Mouse (Mus musculus) heart, adult 9 months (tissue): ENCODE measurements around the gene Bace2.

Source experiments
- DNase-seq, 2 experiments: peaks; one replicate each; pipeline ENCODE4 v3.0.0; 2022; ENCODE audit warnings: low spot score in 2 of 2

Bace2 gene

DNA sequence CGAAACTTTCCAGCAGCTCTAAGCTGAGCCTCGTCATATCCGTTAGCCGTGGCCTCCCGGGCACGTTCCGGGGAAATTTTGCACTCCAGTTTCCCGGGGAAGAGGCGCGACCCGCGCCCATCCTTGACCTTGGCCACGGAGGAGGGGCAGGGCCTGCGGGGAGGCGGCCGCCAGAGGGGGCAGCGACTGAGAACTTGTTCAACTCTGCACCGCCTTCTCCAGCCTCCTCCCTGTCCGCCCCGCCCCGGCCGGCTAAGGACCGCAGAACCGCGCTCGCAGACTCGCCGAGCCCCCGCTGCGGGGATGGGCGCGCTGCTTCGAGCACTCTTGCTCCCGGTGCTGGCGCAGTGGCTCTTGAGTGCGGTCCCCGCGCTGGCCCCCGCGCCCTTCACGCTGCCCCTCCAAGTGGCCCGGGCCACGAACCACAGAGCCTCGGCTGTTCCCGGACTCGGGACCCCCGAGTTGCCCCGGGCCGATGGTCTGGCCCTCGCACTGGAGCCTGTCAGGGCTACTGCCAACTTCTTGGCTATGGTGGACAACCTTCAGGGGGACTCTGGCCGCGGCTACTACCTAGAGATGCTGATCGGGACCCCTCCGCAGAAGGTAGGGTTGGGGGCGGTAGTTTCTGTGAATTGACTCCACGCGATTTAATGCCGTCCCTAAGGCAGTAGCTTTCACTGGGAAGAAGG is at the start of gene Bace2:
Gene Bace2 (plus strand): TSS at position 244 of the 689 bp plus-strand sequence.
- peak; percentile 80 to 82 for DNase-seq

DNA sequence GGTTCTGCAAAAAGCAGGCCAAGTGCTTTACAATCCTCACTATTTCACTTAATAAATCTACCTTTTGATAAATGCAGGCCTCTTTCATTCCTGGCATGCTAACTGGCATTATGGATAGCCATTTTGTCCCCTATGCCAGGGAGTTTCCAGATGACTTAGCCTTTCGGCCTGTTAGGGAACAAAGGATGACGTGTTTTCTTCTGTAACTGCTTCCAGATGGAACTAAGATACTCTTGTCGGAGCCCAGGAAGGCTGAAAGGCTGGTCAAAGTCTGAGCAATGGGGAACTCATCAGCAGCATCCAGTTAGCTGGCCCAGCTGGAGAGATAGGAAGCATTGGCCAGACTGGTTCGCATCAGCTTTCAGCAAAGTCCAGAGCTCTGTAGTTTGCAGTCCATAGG is 48.9 kb upstream of the Bace2 start:
- no peak for DNase-seq

DNA sequence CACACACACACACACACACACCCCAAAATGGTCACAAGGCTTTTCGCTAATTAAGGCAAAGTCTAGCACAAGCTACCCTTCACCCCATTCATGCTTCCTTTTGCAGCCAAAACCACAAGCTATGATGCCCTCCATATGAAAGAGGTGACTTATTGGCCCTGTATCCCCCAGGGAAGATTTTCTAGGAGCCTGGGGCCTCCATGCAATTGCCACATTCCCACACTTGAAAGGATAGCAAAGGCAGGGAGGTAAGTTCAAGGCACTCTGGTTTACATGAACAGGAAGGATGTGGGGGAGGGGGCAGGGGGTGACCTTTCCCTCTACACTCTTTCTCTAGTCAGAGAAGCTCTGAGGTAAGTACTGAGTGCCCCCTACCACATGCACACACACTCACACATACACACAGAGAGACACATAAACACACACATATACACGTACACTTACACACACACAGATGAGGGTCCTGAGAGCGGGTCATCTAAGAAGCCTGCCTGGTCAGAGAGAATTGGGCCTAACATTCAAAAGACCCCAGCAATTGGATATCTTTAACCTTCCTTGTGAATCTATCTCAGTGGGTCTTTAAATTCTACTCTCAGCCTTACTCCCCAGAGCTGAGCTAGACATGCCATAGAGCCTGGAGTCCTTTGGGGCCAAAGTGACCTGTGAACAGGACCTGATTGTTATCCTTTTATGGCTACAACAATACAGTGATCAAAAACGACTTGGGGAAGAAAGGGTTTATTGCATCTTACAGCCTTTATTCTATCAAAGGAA is 46.6 kb upstream of the Bace2 start:
- DNase-seq, result no peak

DNA sequence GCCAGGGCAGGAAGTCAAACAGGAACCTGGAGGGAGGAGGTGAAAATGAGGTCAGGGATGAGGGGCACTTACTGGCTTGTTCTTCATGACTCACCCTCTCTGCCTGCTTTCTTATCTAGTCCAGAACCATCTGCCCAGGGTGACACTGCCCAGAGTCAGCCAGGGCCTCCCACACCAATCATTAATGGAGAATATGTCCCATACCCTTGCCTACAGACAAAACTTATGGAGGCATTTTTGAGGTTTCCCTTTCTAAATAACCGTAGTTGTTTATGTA is 46.0 kb upstream of the Bace2 start:
- DNase-seq, result no peak

DNA sequence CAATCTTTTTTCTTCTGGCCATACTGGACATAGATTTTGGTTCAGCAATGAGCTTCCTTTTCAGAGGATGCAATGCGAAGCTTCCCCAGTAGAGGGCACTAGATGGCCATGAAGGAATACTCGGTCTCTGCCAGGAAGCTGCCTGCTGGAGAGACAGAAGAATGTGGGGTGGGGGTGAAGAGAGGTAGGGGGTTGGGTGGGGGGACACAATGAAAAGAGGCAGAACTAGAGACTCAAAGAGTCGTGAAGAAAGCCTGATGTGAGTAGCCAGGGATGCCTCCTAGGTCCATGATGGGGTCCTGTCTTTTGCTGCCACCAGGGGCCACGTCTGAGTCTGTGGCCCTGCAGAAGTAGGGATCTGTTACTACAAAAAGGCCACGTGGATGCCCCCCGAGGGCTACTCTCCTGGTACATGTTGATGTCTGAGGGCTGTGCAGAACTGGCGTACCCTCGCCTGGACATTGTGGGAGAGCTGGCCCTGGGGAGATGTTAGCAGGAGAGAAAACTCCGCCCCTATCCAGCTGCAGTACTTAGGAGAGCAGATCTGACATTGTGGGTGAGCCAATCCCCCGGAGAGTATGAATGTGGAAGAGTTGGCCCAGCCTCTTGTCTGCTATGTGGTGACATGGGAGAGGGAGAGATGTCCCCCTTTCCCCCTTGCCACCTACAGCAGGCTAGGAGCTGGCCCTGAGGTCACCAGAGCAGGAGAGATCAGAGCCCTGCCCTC is 43.4 kb upstream of the Bace2 start:
- DNase-seq, result peak in 1 of 2 experiments; percentile 63

DNA sequence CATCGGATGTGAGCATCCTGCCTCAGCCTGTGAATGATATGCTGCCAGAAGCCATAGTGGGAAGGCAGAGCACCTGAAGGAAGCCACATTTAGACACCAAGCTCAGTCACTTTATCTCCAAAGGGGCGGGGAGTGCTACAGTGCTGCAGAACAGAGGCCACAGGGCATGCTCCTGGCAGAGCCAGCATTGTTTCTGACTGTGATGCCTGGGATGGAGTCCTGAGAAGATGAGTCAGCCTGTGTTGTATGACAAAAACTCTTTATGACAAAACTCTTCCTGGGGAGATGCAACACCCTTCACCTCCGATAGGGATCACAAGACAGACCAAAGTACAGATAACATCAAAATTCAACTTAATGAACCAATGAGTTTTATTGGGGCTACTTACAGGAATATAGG is 35.0 kb upstream of the Bace2 start:
- DNase-seq, result no peak

DNA sequence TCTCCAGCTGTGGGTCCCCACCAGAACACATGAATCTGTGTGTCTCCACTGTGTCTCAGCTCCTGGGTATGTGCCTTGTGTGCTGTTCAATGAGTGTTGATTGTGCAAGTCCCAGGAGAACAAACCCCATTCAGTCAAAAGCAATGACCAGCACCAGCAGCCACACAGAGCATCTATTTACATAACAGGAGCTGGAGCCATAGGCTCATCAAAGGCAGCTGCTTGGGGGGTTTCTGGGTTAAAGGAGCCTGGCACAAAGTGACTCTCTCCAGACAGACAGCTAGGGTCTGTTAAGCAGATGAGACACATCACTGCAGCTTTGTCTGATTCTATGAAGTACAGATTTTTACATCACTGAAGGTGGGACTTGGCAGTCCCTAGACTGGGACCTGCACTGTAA is 33.9 kb upstream of the Bace2 start:
- DNase-seq, result no peak

DNA sequence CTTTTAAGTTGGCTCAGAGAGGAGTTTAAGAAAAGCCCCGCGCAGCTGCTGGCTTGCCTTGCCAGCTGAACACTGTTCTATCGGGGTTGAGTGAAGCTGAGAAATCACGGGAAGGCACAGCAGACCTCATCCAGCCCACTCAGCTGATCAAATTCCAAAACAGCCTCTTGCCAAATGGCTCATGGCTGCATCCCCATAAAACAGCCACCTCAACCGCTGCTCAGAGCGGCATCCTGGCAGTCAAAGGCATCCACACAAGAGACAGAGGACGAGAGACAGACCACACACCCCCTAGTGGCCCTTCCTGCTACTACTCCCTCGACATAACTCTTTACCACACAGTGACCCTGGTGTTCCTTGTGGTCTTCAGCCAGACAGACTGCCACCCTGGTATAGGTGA is 30.6 kb upstream of the Bace2 start:
- DNase-seq, result no peak

DNA sequence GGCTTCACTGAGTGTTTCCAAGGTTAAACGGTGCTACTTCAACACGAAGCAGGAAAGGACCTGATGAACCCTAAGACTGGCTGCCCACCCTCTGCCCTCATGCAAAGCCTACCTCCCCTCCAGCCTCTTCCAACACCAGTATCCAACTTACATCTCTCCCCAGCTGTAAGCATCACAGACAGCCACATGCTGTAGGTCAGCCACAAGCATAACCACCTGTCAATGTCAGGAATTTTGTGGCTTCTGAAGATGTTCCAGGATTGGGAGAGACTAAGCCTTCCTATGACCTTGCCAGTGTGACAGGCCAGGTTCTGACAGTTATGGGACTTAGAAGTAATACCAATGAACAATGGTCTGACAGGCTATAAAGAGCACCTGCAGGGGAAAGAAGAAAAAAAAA is 27.9 kb upstream of the Bace2 start:
- DNase-seq, result no peak

DNA sequence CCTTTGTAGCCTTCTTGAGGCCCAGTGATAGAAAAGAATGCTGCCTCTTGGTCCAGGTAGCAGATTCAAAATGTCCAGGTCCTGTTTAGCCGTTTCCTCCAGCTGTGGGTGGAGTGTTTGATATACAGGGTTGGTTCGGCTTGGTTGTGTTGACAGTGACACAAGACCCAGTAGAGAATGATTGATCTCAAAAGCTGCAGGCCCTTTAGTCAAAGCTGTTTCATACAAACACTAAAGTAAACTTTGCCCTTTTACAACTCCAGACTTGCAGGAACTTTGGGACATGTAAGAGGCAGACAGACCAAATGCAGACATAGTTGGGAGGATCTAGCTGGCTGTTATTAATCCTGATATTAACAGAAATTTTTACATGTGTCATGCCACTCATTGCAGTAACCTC is 3.5 kb upstream of the Bace2 start:
- no peak for DNase-seq

DNA sequence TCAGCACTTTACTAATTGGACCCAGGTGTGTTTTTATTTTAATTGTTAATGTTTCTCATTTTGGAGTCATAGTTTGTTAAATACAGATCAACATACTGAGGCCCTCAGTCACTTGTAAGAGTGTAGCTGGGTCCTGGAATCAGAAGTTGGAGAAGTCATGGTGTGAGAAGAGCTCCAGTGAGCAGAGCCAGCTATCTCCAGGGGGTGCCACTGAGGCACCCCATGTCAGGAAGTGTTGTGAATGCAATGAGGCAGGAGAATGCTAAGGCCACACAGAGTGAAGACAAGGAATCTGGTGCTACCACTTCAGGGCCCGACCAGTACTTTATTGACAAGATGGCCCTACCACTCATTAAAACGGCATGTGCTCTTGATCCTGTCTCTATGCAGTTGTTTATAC is 1.9 kb upstream of the Bace2 start:
- no peak for DNase-seq

DNA sequence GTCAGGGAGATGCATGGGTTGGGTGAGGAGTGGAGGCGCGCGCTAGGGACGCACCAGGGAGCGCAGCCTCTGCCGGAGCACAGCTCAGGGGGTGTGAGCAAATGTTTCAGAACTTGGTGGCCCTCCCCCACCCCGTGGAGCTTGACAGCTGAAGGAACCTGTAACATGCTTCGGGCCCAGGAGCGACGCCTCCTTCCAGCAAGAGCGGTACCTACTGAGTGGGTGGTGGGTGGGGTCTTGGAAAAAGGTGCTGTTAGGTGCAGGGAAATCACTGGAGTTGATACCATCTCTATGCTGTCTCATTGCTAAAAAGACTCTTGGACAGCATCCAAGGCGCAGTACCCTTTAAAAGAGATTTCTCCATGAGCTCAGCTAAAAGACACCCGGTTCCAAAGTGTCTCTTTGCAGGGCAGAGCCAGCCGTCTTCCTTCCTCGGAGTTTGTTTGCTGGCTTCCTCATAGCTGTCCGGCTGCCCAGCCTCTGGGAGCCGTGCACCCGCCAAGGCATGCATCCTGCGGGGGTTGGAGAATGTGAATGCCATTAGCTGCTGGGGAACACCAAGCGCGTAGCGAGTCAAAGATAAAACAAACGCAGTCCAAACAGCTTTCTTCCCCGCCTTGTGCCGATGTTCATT is 763 bp downstream of the Bace2 start:
- peak; percentile 59 to 60 for DNase-seq

DNA sequence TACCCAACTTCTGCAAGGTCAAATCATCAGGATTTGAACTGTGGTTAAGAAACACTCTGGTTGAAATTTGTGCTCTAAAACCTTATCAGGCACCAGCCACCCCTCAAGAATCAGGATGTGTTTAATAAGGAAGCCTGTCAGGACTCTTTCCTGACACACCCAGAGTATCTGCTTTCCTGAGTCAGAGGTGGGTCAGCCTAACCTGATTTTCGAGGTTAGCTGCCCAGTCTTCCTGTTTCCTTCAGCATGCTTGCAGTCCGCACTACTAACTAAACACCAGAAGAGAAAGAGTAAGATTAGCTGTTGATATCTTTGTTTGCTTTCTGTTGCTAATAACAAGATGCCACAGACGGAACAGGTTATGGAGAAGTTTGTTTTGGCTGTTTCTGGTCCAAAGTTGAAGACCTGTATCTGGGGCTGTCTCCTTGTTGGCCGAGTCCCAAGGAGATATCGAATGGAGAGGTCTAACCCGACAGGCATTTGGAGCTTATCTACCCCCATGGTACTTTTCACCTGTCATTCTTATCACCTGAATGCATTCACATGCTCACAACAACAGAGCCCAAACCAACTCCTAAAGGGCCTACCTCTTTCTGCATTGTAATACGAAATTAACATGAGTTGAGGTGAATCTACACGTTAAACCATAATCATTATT is 5.8 kb downstream of the Bace2 start:
- peak in 1 of 2 experiments; percentile 13 for DNase-seq

DNA sequence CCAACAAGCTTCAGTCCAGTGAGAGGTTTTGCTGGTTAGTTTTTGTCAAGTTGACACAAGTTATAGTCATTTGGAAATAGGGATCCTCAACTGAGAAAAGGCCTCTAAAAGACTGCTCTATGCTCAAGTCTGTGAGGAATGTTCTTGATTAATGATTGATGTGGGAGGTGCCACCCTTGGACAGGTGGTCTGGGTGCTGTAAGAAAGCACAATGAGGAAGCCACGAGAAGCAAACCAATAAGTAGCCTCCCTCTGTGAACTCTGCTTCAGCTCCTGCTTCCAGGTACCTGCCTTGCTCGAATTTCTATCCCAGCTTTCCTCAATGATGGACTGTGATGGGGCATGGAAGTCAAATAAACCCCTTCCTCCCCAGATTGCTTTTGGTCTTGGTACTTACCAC is 9.6 kb downstream of the Bace2 start:
- DNase-seq, result no peak

DNA sequence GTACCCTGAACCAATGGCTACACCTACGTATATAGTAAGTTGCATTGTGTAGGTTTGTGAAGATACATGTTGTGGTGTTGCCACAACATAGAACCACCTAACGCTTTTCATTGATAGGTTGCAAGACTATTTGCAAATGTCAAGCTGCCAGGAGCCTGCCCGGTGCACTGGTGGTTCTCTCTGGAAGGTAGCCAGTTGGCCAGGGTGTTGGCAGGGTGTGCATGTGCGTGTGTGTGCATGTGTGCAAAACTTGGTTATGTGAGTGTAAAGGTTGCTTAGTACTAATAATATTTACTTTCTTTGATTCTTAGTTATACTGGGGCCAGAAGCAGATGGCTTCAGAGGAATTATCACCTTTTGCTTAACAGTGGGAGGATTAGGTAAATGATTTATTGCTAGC is 13.7 kb downstream of the Bace2 start:
- DNase-seq, result no peak

DNA sequence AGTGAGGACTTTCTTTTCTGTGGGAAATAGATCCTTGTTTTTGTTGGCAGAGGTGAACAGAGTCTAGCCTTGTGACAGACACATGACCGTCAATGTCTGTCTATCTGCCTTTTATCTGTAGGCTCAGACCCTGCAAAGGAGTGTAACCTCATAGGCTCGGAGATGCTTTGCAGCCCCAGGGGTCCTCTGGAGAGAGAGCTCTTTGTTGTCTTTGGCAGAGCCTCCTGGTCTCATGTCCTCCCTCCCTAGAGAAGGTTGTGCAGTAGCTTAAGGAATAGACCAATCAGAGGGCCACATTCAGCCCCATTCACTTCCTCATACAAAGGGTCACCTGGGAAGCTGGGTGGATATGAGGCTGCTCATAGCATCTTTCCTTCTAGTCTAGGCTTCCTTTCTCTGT is 31.4 kb downstream of the Bace2 start:
- DNase-seq, result peak; percentile 6 to 16

DNA sequence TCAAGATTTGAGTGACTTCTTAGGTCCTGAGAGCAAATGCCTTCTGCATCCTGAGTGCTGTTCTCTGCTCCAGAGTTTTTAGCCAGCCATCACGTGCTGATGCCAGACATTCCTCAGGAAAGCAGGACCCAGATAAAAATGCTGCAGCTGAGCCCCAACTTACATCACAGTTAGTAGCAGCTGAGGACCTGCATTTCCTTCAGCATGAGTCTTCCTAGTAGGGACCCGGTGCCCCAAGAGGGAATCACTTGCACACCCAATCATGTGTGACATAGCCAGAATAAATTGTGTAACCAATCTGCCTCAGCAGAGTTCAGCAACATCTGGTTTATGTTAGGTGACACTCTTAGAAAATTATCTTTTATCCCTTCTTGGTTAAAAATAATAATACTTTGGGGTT is 34.7 kb downstream of the Bace2 start:
- DNase-seq, result peak; percentile 33 to 59

DNA sequence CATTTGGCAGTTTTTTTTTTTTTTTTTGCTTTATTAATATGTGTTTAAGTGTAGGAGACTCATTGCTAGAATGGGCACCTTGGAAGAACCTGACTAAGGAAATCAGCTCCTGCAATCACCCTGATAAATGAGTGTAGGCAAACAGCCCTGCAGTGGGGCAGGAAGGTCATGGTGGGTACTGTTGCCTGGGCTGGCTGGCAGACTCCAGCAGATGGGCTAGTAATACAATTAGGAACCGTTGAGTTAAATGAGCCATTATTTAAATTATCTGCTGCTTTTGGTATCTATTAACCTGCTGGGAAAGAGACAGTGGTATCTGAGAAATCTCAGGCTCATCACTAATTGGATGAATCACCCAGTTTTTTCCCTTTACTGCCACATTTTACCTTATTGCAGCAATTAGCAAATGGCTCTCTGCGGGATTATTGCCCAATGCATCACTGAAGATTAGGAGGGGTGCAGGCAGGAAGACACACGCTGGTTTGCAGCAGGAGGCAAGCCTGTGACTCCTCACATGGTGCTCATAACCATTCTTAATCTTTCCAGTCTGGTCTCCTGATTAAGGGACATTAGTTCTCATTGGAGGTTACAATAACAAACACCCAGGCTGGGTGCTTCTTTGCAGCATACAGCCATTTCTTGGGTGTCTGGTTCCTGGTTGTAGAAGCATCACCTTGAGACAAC is 35.3 kb downstream of the Bace2 start:
- no peak for DNase-seq

DNA sequence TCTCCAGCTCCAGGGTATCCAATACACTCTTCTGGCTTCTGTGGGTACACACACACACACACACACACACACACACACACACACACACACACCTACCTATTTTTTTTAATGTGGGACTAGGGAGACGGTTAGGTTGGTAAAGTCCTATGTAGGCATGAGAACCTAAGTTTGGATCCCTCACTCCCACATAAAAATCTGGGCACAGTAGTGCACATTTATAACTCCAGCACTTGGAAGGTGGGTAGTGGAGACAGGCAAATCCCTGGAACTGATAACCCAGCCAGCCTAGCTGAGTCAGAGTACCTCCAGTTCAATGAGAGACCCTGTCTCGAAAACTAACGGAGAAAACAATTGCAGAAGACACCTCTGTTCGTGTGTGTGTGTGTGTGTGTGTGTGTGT is 39.9 kb downstream of the Bace2 start:
- no peak for DNase-seq

DNA sequence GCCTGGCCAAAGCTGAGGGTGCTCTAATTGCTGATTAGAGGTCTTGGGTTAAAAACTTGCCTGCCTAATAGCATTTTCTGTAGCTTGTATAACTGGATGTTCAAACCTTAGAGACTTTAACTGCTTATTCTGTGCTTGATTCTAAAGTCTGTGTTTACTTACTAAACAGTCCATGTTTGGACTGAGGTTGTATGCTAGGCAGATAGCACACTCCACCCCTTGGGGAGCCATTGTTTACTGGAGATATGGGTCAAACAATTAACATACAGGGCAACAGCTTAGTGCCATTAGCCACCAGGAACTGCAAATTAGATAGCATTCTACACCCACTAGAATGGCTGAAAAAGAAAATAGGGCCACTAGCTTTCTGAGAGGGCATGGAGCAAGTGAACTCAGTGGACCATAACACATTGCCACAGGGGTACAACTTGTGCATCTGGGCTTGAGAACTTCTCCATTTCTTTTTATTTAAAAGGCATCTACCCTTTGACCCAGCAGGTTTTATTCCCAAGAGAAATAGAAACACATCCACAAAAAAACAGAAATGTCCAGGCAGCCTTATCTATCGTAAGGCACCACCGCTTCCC is 41.5 kb downstream of the Bace2 start:
- DNase-seq, result no peak

DNA sequence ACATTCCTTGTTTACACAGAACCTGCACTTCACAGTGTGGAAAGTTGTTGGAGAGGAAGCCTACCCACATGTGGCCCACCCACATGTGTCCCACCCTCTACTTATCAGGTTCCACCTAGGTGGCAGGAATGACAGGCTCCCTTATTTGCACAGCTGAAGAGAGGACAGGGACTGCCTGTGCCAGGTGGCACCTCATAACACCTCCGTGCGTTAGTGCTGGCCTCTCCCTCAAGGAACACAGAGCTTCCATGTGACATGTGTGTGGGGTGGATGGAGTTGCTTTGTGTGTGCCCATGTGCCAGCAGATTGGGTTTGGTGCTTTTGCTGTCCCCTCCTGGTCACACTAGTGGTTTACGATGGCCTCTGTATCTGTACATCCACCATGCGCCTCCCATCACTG is 43.4 kb downstream of the Bace2 start:
- no peak for DNase-seq
